ENCODE assay signal across 25 mouse cellular contexts in genomic region chr9:28588488-28588887, GRCm38 (mm10).
DNase-seq lines count a peak whose midpoint lies in the region; ATAC-seq lines count a peak whose summit lies in the region.
"Had no signal": no experiment of that assay in that cellular context is flagged by ENCODE, and none has a peak within 500 bp of the region (broad histone marks: within the 10 kb centered on the region; RNA-seq: fewer than 3 reads in every experiment).

No protein-coding gene starts in this region.

- H3K27ac ChIP-seq in forebrain, embryonic 13.5 days: peak overlapping the region; percentile 51
- no peak overlapping the region for H3K27ac ChIP-seq in forebrain, embryonic 11.5 days (ENCODE audit: low read depth, low read length)
- H3K27ac ChIP-seq in midbrain, embryonic 12.5 days (replicated peaks): peak overlapping the region; percentile 35; the same call in 1 of the 2 replicates
- no peak overlapping the region for H3K27ac ChIP-seq in midbrain, embryonic 10.5 days (replicated peaks)
- H3K27ac ChIP-seq in midbrain, embryonic 15.5 days: no peak overlapping the region; the same call in 1 of the 2 replicates
- H3K27ac ChIP-seq: hindbrain, embryonic 12.5 days; intestine, embryonic 15.5 days; neural tube, embryonic 12.5 days; stomach, embryonic 15.5 days had no signal

- no peak; the same call in 1 of the 2 replicates for ATAC-seq in forebrain, embryonic 13.5 days
- no peak for ATAC-seq in forebrain, embryonic 11.5 days (replicated peaks; ENCODE audit: low FRiP score)
- peak; percentile 69; the same call in 1 of the 2 replicates for ATAC-seq in midbrain, embryonic 12.5 days (ENCODE audit: low FRiP score, low read depth)
- 0 out of 2 replicates have a peak, but pooled peaks have one; percentile 42 for ATAC-seq in midbrain, embryonic 15.5 days (replicated peaks)
- ATAC-seq in erythroid progenitor cell, adult 5-6 weeks (replicated peaks; ENCODE audit: low FRiP score, poor library complexity, severe bottlenecking): no peak
- ATAC-seq: intestine, embryonic 15.5 days; liver, postnatal 0 days; lung, postnatal 0 days had no signal

- H3K36me3 ChIP-seq in forebrain, embryonic 13.5 days (ENCODE audit: poor library complexity, severe bottlenecking): no peaks in the 10 kb centered on the region
- H3K36me3 ChIP-seq in forebrain, embryonic 11.5 days (ENCODE audit: control insufficient read depth, insufficient read depth, low read length): no peaks in the 10 kb centered on the region
- H3K36me3 ChIP-seq in midbrain, embryonic 12.5 days: no peaks in the 10 kb centered on the region
- H3K36me3 ChIP-seq in midbrain, embryonic 10.5 days: no peaks in the 10 kb centered on the region
- no peaks in the 10 kb centered on the region for H3K36me3 ChIP-seq in midbrain, embryonic 15.5 days (replicated peaks)
- H3K36me3 ChIP-seq: heart, embryonic 12.5 days; hindbrain, embryonic 12.5 days; intestine, embryonic 15.5 days; neural tube, embryonic 12.5 days; stomach, embryonic 15.5 days had no signal

- H3K4me1 ChIP-seq in forebrain, embryonic 13.5 days: peaks cover 8% of the 10 kb centered on the region
- H3K4me1 ChIP-seq in forebrain, embryonic 11.5 days (replicated peaks; ENCODE audit: control insufficient read depth, insufficient read depth, low read length): no peaks in the 10 kb centered on the region; the same call in 1 of the 2 replicates
- peaks cover 6% of the 10 kb centered on the region; the same call in 1 of the 2 replicates for H3K4me1 ChIP-seq in midbrain, embryonic 12.5 days
- peaks cover 14% of the 10 kb centered on the region for H3K4me1 ChIP-seq in midbrain, embryonic 10.5 days
- H3K4me1 ChIP-seq in midbrain, embryonic 15.5 days: no peaks in the 10 kb centered on the region
- H3K4me1 ChIP-seq: heart, embryonic 12.5 days; hindbrain, embryonic 12.5 days; intestine, embryonic 15.5 days; neural tube, embryonic 12.5 days; stomach, embryonic 15.5 days had no signal

- H3K27me3 ChIP-seq in forebrain, embryonic 13.5 days: no peaks in the 10 kb centered on the region; the same call in 1 of the 2 replicates
- H3K27me3 ChIP-seq in forebrain, embryonic 11.5 days (ENCODE audit: control insufficient read depth, insufficient read depth, low read length): no peaks in the 10 kb centered on the region
- no peaks in the 10 kb centered on the region for H3K27me3 ChIP-seq in midbrain, embryonic 12.5 days
- H3K27me3 ChIP-seq in midbrain, embryonic 10.5 days (ENCODE audit: low read depth, poor library complexity, severe bottlenecking): no peaks in the 10 kb centered on the region
- H3K27me3 ChIP-seq in midbrain, embryonic 15.5 days (replicated peaks): no peaks in the 10 kb centered on the region
- H3K27me3 ChIP-seq: heart, embryonic 12.5 days; hindbrain, embryonic 12.5 days; intestine, embryonic 15.5 days; neural tube, embryonic 12.5 days; stomach, embryonic 15.5 days had no signal

- H3K4me3 ChIP-seq in forebrain, embryonic 13.5 days: no peak overlapping the region
- H3K4me3 ChIP-seq in forebrain, embryonic 11.5 days (ENCODE audit: low read depth, low read length): no peak overlapping the region
- H3K4me3 ChIP-seq in midbrain, embryonic 12.5 days: no peak overlapping the region
- H3K4me3 ChIP-seq in midbrain, embryonic 10.5 days: no peak overlapping the region
- H3K4me3 ChIP-seq in midbrain, embryonic 15.5 days: no peak overlapping the region
- H3K4me3 ChIP-seq: heart, embryonic 12.5 days; hindbrain, embryonic 12.5 days; intestine, embryonic 15.5 days; neural tube, embryonic 12.5 days; stomach, embryonic 15.5 days had no signal

- H3K9me3 ChIP-seq in forebrain, embryonic 13.5 days (replicated peaks): no peaks in the 10 kb centered on the region
- no peaks in the 10 kb centered on the region for H3K9me3 ChIP-seq in forebrain, embryonic 11.5 days (ENCODE audit: control insufficient read depth, low read length)
- H3K9me3 ChIP-seq in midbrain, embryonic 12.5 days: no peaks in the 10 kb centered on the region
- H3K9me3 ChIP-seq in midbrain, embryonic 10.5 days (replicated peaks): no peaks in the 10 kb centered on the region
- no peaks in the 10 kb centered on the region for H3K9me3 ChIP-seq in midbrain, embryonic 15.5 days
- H3K9me3 ChIP-seq: heart, embryonic 12.5 days; hindbrain, embryonic 12.5 days; intestine, embryonic 15.5 days; neural tube, embryonic 12.5 days; stomach, embryonic 15.5 days had no signal

- 74% methylated on average over 1 of the region's 1 CpGs for WGBS in forebrain, embryonic 13.5 days
- WGBS in forebrain, embryonic 11.5 days: 89% methylated on average over 1 of the region's 1 CpGs
- WGBS in midbrain, embryonic 12.5 days: 60% methylated on average over 1 of the region's 1 CpGs
- 83% methylated on average over 1 of the region's 1 CpGs for WGBS in midbrain, embryonic 10.5 days
- 49% methylated on average over 1 of the region's 1 CpGs for WGBS in midbrain, embryonic 15.5 days

- DNase-seq in forebrain, embryonic 11.5 days (ENCODE audit: low spot score): no peak
- DNase-seq in midbrain, embryonic 10.5 days (ENCODE audit: low spot score): no peak
- DNase-seq in layer of hippocampus, postnatal 25 days (ENCODE audit: extremely low spot score in 1 of 2, low spot score in 1 of 2): no peak
- DNase-seq: adrenal gland, postnatal 10 days; cerebellum, adult 8-10 months; gastrocnemius, postnatal 14 days; heart, adult 11 months; heart, postnatal 10 days; kidney, adult 8-10 months; kidney, postnatal 10 days; liver, postnatal 0 days; right cerebral cortex, adult 18-20 months; right cerebral cortex, postnatal 4 days; thymus, adult 18-20 months; thymus, postnatal 36 days had no signal

- no peak overlapping the region for H3K4me2 ChIP-seq in forebrain, embryonic 13.5 days
- no peak overlapping the region for H3K4me2 ChIP-seq in forebrain, embryonic 11.5 days (ENCODE audit: low read depth, low read length, severe bottlenecking)
- H3K4me2 ChIP-seq in midbrain, embryonic 12.5 days (replicated peaks): no peak overlapping the region
- H3K4me2 ChIP-seq in midbrain, embryonic 15.5 days: no peak overlapping the region
- H3K4me2 ChIP-seq: heart, embryonic 12.5 days; hindbrain, embryonic 12.5 days; intestine, embryonic 15.5 days; neural tube, embryonic 12.5 days; stomach, embryonic 15.5 days had no signal

- H3K9ac ChIP-seq in forebrain, embryonic 13.5 days: no peak overlapping the region
- no peak overlapping the region for H3K9ac ChIP-seq in forebrain, embryonic 11.5 days (ENCODE audit: low read length)
- H3K9ac ChIP-seq in midbrain, embryonic 12.5 days (replicated peaks): no peak overlapping the region
- no peak overlapping the region for H3K9ac ChIP-seq in midbrain, embryonic 15.5 days
- H3K9ac ChIP-seq: heart, embryonic 12.5 days; hindbrain, embryonic 12.5 days; intestine, embryonic 15.5 days; liver, postnatal 0 days; neural tube, embryonic 12.5 days; stomach, embryonic 15.5 days had no signal

Comparison
In these comparisons a context has a peak if more than half of its experiments do, and no peak if none do; other contexts are left out.
1. H3K27ac ChIP-seq: peak in forebrain, embryonic 13.5 days (single experiment) and midbrain, embryonic 12.5 days (single experiment); none in forebrain, embryonic 11.5 days (single experiment), midbrain, embryonic 10.5 days (single experiment) and midbrain, embryonic 15.5 days (single experiment).
2. ATAC-seq: peak in midbrain, embryonic 12.5 days (single experiment) and midbrain, embryonic 15.5 days (single experiment); none in forebrain, embryonic 13.5 days (single experiment), forebrain, embryonic 11.5 days (single experiment) and erythroid progenitor cell, adult 5-6 weeks (single experiment).